Mouse (Mus musculus) ES-Bruce4 (cell line): ENCODE results near the gene Pth2.

Experiments used
- CTCF ChIP-seq: IDR thresholded peaks from one replicate; pipeline ENCODE4 v1.8.1; 2011; ENCODE audit warnings: low read depth, low read length
- EP300 ChIP-seq: IDR thresholded peaks from 2 replicates; pipeline ENCODE4 v1.6.1; 2011; ENCODE audit warnings: low read depth, low read length; ENCODE audit not compliant: insufficient read depth
- POLR2A ChIP-seq: IDR thresholded peaks from one replicate; pipeline ENCODE4 v1.8.1; 2011; ENCODE audit warnings: low read length; ENCODE audit not compliant: insufficient read depth

GRCm38 (mm10) chr7:45160866-45161265 lies 19.9 kb upstream of the Pth2 start:
- TF ChIP-seq CTCF, result no peak
- no peak for TF ChIP-seq EP300
- TF ChIP-seq POLR2A, result no peak
